8 mouse cellular contexts compared by ENCODE assay signal in the genomic region with DNA sequence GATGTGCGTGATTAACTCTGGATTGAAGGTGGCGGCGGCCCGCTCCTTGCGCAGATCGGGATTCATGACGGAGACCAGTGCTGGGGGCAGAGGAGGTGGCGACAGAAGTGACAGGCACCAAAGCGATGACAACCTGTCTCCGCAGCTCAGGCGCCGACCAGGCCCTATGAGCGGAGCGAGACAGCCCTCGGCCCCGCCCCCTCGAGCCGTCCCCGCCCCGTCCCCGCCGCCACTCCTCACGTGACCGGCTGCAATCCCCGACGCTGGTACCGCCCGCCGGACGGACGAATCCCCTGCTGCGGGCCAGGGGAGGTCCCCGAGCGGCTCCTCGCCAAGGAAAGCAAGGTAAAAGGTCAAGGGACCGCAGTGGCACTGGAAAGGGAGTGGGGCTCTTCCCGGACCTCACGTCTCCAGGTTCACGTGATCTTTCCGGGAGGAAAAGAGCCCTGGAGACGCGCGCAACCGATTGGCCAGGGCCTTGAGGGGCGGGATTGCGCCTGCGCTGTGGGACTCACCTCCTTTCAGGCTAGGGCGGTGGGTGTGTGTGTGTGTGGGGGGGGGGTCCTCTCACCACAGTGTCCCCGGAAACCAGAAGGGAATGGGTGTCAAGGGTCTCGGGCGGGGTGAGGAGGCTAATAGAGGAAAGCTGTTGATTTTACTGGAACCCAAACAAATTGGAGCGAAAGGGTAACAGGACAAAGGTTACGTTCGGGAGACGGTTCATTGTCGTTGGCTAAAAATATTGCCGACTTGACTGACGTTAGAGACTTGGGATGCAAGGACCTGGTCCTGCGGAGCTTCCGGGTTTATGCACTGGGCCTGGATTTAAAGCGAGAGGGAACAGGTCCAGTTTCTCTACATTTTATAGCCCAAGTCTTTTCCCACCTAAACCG. TPM values are rescaled to one million over a fixed set of nuclear protein-coding genes. Genes with fewer than 3 reads are reported as not detected.
DNase-seq lines count a peak whose midpoint lies in the region; ATAC-seq lines count a peak whose summit lies in the region.

A gene (plus strand): TSS at position 217 of the 893 bp plus-strand sequence.
A gene (minus strand): TSS at position 407 of the 893 bp plus-strand sequence.

- peak; percentile 99 for ATAC-seq in hindbrain, embryonic 12.5 days (ENCODE audit: low FRiP score)

- no peaks in the 10 kb centered on the region for H3K36me3 ChIP-seq in hindbrain, embryonic 12.5 days

- under 1% methylated on average over 56 of the region's 62 CpGs for WGBS in hindbrain, embryonic 12.5 days

- peak within 1 kb of the TSS; percentile 72 for H3K4me2 ChIP-seq in hindbrain, embryonic 12.5 days (replicated peaks)

- peak within 1 kb of the TSS; percentile 80 for H3K4me3 ChIP-seq in hindbrain, embryonic 12.5 days

- peak within 1 kb of the TSS; percentile 86 for H3K9ac ChIP-seq in hindbrain, embryonic 12.5 days

- no peaks in the 10 kb centered on the region for H3K27me3 ChIP-seq in hindbrain, embryonic 12.5 days

- peaks cover 20% of the 10 kb centered on the region for H3K4me1 ChIP-seq in hindbrain, embryonic 12.5 days

- DNase-seq in NIH3T3 (ENCODE audit: low read depth) = peak; percentile 98
- DNase-seq in cerebellum, postnatal 10 days = peak; percentile 98 to 99
- peak; percentile 91 to 96 for DNase-seq in frontal cortex, postnatal 10 days (ENCODE audit: low spot score in 2 of 2)
- peak; percentile 96 to 99 for DNase-seq in layer of hippocampus, postnatal 14 days (ENCODE audit: low spot score in 2 of 2)
- peak; percentile 97 for DNase-seq in lung, postnatal 14 days
- DNase-seq in retina, adult 2 months (ENCODE audit: low read depth, low spot score) = peak; percentile 89
- peak; percentile 96 to 98 for DNase-seq in thymus, postnatal 36 days

- no peaks in the 10 kb centered on the region for H3K9me3 ChIP-seq in hindbrain, embryonic 12.5 days (replicated peaks)

- H3K27ac ChIP-seq in hindbrain, embryonic 12.5 days = peak within 1 kb of the TSS; percentile 97

RNA-seq across cellular contexts. Expression of the first gene that starts in this region (rescaled TPM):
- 57.4 and 63.1 TPM in 2 replicates for polyA plus RNA-seq in hindbrain, embryonic 12.5 days (2016; fragmentation: Nextera tagmentation; extraction: Ambion mirVana)
- 10 to 100 TPM; 42.9 to 53.7 TPM for total RNA-seq in layer of hippocampus, postnatal 14 days (2021)

RNA-seq across cellular contexts. Expression of the second gene that starts in this region (rescaled TPM):
- 43.8 and 45.9 TPM in 2 replicates for polyA plus RNA-seq in hindbrain, embryonic 12.5 days (2016; fragmentation: Nextera tagmentation; extraction: Ambion mirVana)
- total RNA-seq in layer of hippocampus, postnatal 14 days (2021) = 100 to 1,000 TPM; 123 to 125 TPM

Comparison
In these comparisons a context has a peak if more than half of its experiments do, and no peak if none do; other contexts are left out.
1. Peak in every context shown above with its lines: DNase-seq, ATAC-seq, H3K4me3 ChIP-seq and H3K27ac ChIP-seq.